Mouse (Mus musculus) stomach, embryonic 16.5 days (tissue): ENCODE data around the gene Il22ra1. TPM values are rescaled to one million over a fixed set of nuclear protein-coding genes. Genes with fewer than 3 reads are reported as not detected.

ENCODE experiments used
- ATAC-seq: fragments of 200-750 bp; cut with Nextera tagmentation; 2 replicates; pipeline ENCODE4 v1.8.0; 2017; ENCODE audit warnings: moderate number of reproducible peaks, moderate TSS enrichment; ENCODE audit not compliant: insufficient read depth, low FRiP score
- H3K27ac ChIP-seq: fragments of 300-500 bp; sonication (generic); 2 replicates; pipeline ENCODE4 v1.5.1; 2014; ENCODE audit warnings: low read length
- H3K27me3 ChIP-seq: fragments of 300-500 bp; sonication (generic); 2 replicates; pipeline ENCODE4 v1.6.1; 2014; ENCODE audit warnings: low read length, control low read depth, mixed read lengths; ENCODE audit not compliant: control insufficient read depth, insufficient read depth
- H3K36me3 ChIP-seq: fragments of 300-500 bp; sonication (generic); 2 replicates; pipeline ENCODE4 v1.6.1; 2014; ENCODE audit warnings: low read length; ENCODE audit not compliant: control insufficient read depth, insufficient read depth
- H3K4me1 ChIP-seq: fragments of 300-500 bp; sonication (generic); 2 replicates; pipeline ENCODE4 v1.6.1; 2014; ENCODE audit warnings: low read length, control low read depth, mixed read lengths; ENCODE audit not compliant: control insufficient read depth, insufficient read depth
- H3K4me2 ChIP-seq: fragments of 300-500 bp; sonication (generic); 2 replicates; pipeline ENCODE4 v1.6.1; 2014; ENCODE audit warnings: low read depth, low read length, mixed read lengths
- H3K4me3 ChIP-seq: fragments of 300-500 bp; sonication (generic); replicated peaks from 2 replicates; pipeline ENCODE4 v1.5.1; 2014; ENCODE audit warnings: mild to moderate bottlenecking, low read length
- H3K9ac ChIP-seq: fragments of 300-500 bp; sonication (generic); 2 replicates; pipeline ENCODE4 v1.6.1; 2014; ENCODE audit warnings: low read length
- H3K9me3 ChIP-seq: fragments of 300-500 bp; sonication (generic); replicated peaks from 2 replicates; pipeline ENCODE4 v1.6.1; 2016; ENCODE audit warnings: low read length, control low read depth; ENCODE audit not compliant: control insufficient read depth
- WGBS: fragments of 180-500 bp; shearing (Covaris S2); extraction: QIAGEN DNeasy Blood & Tissue Kit; methylation state at CpG from one replicate; pipeline ENCODE4 v1.1.7; 2014; 5-methylcytosine and 5-hydroxymethylcytosine counted together
- polyA plus RNA-seq: library from polyadenylated mRNA; unstranded; fragments of >200 nt; fragmentation: Nextera tagmentation; extraction: Ambion mirVana; gene quantifications from 2 replicates; pipeline ENCODE4 v1.2.1, GENCODE M21; 2015

The Il22ra1 gene
- polyA plus RNA-seq, 1 experiment from 2014 or later: 2.1 TPM

GRCm38 (mm10) chr4:135771592-135771991, 43.6 kb downstream of the Il22ra1 start:
- Histone ChIP-seq H3K4me3 (no peak overlapping the region), H3K36me3 (no peaks in the 10 kb centered on the region), H3K9me3 (no peaks in the 10 kb centered on the region), H3K4me2 (no peak overlapping the region), H3K4me1 (no peaks in the 10 kb centered on the region), H3K27me3 (no peaks in the 10 kb centered on the region), H3K27ac (no peak overlapping the region), H3K9ac (no peak overlapping the region)
- ATAC-seq: no peak
- 77% methylated on average over 6 of the region's 6 CpGs for WGBS

GRCm38 (mm10) chr4:135772671-135773070, 44.7 kb downstream of the Il22ra1 start:
- 75% methylated on average over 4 of the region's 4 CpGs for WGBS
- Histone ChIP-seq H3K27me3 (no peaks in the 10 kb centered on the region), H3K4me3 (no peak overlapping the region), H3K27ac (no peak overlapping the region), H3K9ac (no peak overlapping the region), H3K4me2 (no peak overlapping the region), H3K36me3 (no peaks in the 10 kb centered on the region), H3K4me1 (no peaks in the 10 kb centered on the region), H3K9me3 (no peaks in the 10 kb centered on the region)
- no peak for ATAC-seq

GRCm38 (mm10) chr4:135774496-135774895, 46.5 kb downstream of the Il22ra1 start:
- H3K9ac ChIP-seq: no peak overlapping the region
- no peak for ATAC-seq
- H3K4me2 ChIP-seq: no peak overlapping the region
- no peaks in the 10 kb centered on the region for H3K4me1 ChIP-seq
- H3K27ac ChIP-seq: no peak overlapping the region
- H3K4me3 ChIP-seq: no peak overlapping the region
- WGBS: 70% methylated on average over 8 of the region's 8 CpGs
- H3K36me3 ChIP-seq: no peaks in the 10 kb centered on the region
- H3K27me3 ChIP-seq: no peaks in the 10 kb centered on the region
- H3K9me3 ChIP-seq: no peaks in the 10 kb centered on the region

GRCm38 (mm10) chr4:135776850-135777249, 48.9 kb downstream of the Il22ra1 start:
- WGBS: 92% methylated on average over 4 of the region's 4 CpGs
- no peak overlapping the region for H3K27ac ChIP-seq
- peaks cover 8% of the 10 kb centered on the region; the same call in 1 of the 2 replicates for H3K4me1 ChIP-seq
- no peak overlapping the region for H3K4me2 ChIP-seq
- H3K9me3 ChIP-seq: no peaks in the 10 kb centered on the region
- no peaks in the 10 kb centered on the region for H3K36me3 ChIP-seq
- no peaks in the 10 kb centered on the region for H3K27me3 ChIP-seq
- ATAC-seq: no peak
- no peak overlapping the region for H3K4me3 ChIP-seq
- H3K9ac ChIP-seq: no peak overlapping the region

GRCm38 (mm10) chr4:135779661-135780060, 51.7 kb downstream of the Il22ra1 start:
- H3K9ac ChIP-seq: no peak overlapping the region
- H3K4me2 ChIP-seq: no peak overlapping the region
- H3K36me3 ChIP-seq: no peaks in the 10 kb centered on the region
- ATAC-seq: no peak
- H3K27me3 ChIP-seq: no peaks in the 10 kb centered on the region
- no peaks in the 10 kb centered on the region for H3K9me3 ChIP-seq
- H3K4me1 ChIP-seq: peaks cover 8% of the 10 kb centered on the region; the same call in 1 of the 2 replicates
- WGBS: 55% methylated on average over 9 of the region's 9 CpGs
- H3K27ac ChIP-seq: no peak overlapping the region
- no peak overlapping the region for H3K4me3 ChIP-seq

GRCm38 (mm10) chr4:135780255-135780654, 52.3 kb downstream of the Il22ra1 start:
- ATAC-seq: peak; percentile 83; the same call in 1 of the 2 replicates
- no peaks in the 10 kb centered on the region for H3K27me3 ChIP-seq
- no peaks in the 10 kb centered on the region for H3K36me3 ChIP-seq
- H3K9me3 ChIP-seq: no peaks in the 10 kb centered on the region
- 52% methylated on average over 3 of the region's 3 CpGs for WGBS
- H3K4me2 ChIP-seq: no peak overlapping the region
- peak overlapping the region; percentile 55; the same call in 1 of the 2 replicates for H3K27ac ChIP-seq
- H3K9ac ChIP-seq: no peak overlapping the region
- H3K4me1 ChIP-seq: peaks cover 8% of the 10 kb centered on the region; the same call in 1 of the 2 replicates
- no peak overlapping the region for H3K4me3 ChIP-seq

- Histone ChIP-seq H3K9me3 (no peaks in the 10 kb centered on the region), H3K4me1 (peaks cover 8% of the 10 kb centered on the region; the same call in 1 of the 2 replicates), H3K36me3 (no peaks in the 10 kb centered on the region), H3K9ac (no peak overlapping the region), H3K4me3 (no peak overlapping the region), H3K27ac (no peak overlapping the region; the same call in 1 of the 2 replicates), H3K27me3 (no peaks in the 10 kb centered on the region), H3K4me2 (no peak overlapping the region)
- no peak for ATAC-seq
- WGBS: 80% methylated on average over 5 of the region's 5 CpGs
These were observed 53.3 kb downstream of the Il22ra1 start for GRCm38 (mm10) chr4:135781304-135781703.

GRCm38 (mm10) chr4:135786581-135786980, 58.6 kb downstream of the Il22ra1 start:
- no peaks in the 10 kb centered on the region for H3K9me3 ChIP-seq
- whole genome bisulfite sequencing: 81% methylated on average over 5 of the region's 5 CpGs
- H3K27ac ChIP-seq: no peak overlapping the region
- no peak overlapping the region for H3K4me3 ChIP-seq
- no peaks in the 10 kb centered on the region for H3K4me1 ChIP-seq
- no peak for ATAC-seq
- no peaks in the 10 kb centered on the region for H3K27me3 ChIP-seq
- H3K36me3 ChIP-seq: no peaks in the 10 kb centered on the region
- H3K9ac ChIP-seq: no peak overlapping the region
- H3K4me2 ChIP-seq: no peak overlapping the region

GRCm38 (mm10) chr4:135787271-135787670, 59.3 kb downstream of the Il22ra1 start:
- Histone ChIP-seq H3K4me1 (no peaks in the 10 kb centered on the region), H3K27ac (no peak overlapping the region), H3K27me3 (no peaks in the 10 kb centered on the region), H3K4me2 (no peak overlapping the region), H3K4me3 (no peak overlapping the region), H3K9ac (no peak overlapping the region), H3K36me3 (no peaks in the 10 kb centered on the region), H3K9me3 (no peaks in the 10 kb centered on the region)
- ATAC-seq: no peak
- WGBS: 80% methylated on average over 6 of the region's 6 CpGs

- Histone ChIP-seq H3K4me1 (no peaks in the 10 kb centered on the region), H3K4me2 (no peak overlapping the region), H3K9ac (no peak overlapping the region), H3K27ac (no peak overlapping the region), H3K27me3 (no peaks in the 10 kb centered on the region), H3K36me3 (no peaks in the 10 kb centered on the region), H3K9me3 (no peaks in the 10 kb centered on the region), H3K4me3 (no peak overlapping the region)
- WGBS: 58% methylated on average over 2 of the region's 2 CpGs
- ATAC-seq: no peak
These were observed 61.2 kb downstream of the Il22ra1 start for GRCm38 (mm10) chr4:135789135-135789534.
